Mouse (Mus musculus) liver, adult 2 months (tissue): ENCODE measurements around the gene Ptges.

Experiments used
- CTCF ChIP-seq: fragments of 200-500 bp; IDR thresholded peaks from 2 replicates; pipeline ENCODE4 v1.5.1; 2011; ENCODE audit warnings: low read depth, low read length, control low read depth
- POLR2A ChIP-seq: fragments of 200-500 bp; IDR thresholded peaks from 2 replicates; pipeline ENCODE4 v1.6.1; 2011; ENCODE audit warnings: low read length, control low read depth; ENCODE audit not compliant: insufficient read depth; ENCODE audit errors: extremely low read depth

- TF ChIP-seq POLR2A (no peak), CTCF (no peak)
Measured at GRCm38 (mm10) chr2:30875096-30875495, 54.6 kb downstream of the Ptges start.
